Mouse (Mus musculus): Measurements from ENCODE around the gene Best2.

DNA sequence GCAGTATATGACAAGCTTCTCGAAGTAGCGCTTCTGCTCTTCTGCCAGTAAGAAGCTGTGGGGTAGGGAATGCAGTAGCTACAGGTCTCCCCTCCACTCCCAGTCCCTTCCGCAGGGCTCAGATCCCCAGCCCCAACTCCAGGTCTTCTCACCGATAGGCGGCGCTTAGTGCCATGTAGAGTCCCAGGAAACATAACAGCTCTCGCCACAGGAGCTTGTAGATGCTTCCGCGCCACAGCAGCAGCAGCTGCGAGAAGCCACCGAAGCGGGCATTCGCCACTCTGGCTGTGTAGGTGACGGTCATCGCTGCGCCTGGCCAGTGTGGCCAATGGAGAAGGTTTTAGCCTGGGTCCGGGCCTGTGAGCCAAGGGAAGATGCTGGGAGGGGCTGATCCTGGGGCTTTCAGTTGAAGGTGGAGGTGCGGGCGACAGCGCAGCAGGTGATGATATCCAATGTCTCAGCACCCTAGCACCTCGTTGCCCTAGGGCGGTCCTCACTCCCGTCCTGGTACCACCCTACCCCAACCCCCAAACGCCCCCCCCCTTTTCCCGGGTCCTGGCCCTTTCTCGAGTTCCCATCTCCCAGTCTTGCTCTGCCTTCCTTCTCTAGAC, 996 bp downstream of the Best2 start:
- TF ChIP-seq FLI1 (IDR thresholded peaks at IDR 0.05; ENCODE audit: low read length) (no peak), GATA1 (IDR thresholded peaks at IDR 0.05; ENCODE audit: borderline replicate concordance, low read length) (no peak)
